Mouse (Mus musculus): ENCODE data around the gene Slc22a23. TPM values are rescaled to one million over a fixed set of nuclear protein-coding genes. Genes with fewer than 3 reads are reported as not detected.

The Slc22a23 gene
- total RNA-seq, 1 experiment, result 5.9 TPM

- Histone ChIP-seq H3K4me1 (ENCODE audit: control insufficient read depth in 2 of 2, insufficient read depth in 2 of 2, low read length in 2 of 2, poor library complexity in 1 of 2) (no peaks in the 10 kb centered on the region), H3K27ac (ENCODE audit: insufficient read depth, low read depth, low read length, poor library complexity, severe bottlenecking) (no peak overlapping the region), H3K9me3 (ENCODE audit: control insufficient read depth, insufficient read depth, low read depth, low read length) (no peaks in the 10 kb centered on the region), H3K36me3 (ENCODE audit: control insufficient read depth, insufficient read depth, low read length, poor library complexity, severe bottlenecking) (no peaks in the 10 kb centered on the region), H3K9ac (ENCODE audit: insufficient read depth, low read depth, low read length, poor library complexity, severe bottlenecking) (no peak overlapping the region), H3K4me3 (ENCODE audit: insufficient read depth in 1 of 2, low read depth in 1 of 2, low read length in 2 of 2, poor library complexity in 1 of 2, severe bottlenecking in 1 of 2) (no peak overlapping the region)
- in situ Hi-C loops (cut with MboI; ENCODE audit: low sequenced_read_pairs in 2 of 2, unreplicated experiment in 2 of 2), result no loop called here
- TF ChIP-seq ZC3H11A (IDR thresholded peaks at IDR 0.05; ENCODE audit: borderline replicate concordance, low read depth, low read length) (no peak), ZNF384 (IDR thresholded peaks at IDR 0.05; ENCODE audit: low read depth, low read length) (no peak), HCFC1 (IDR thresholded peaks at IDR 0.05; ENCODE audit: borderline replicate concordance, insufficient read depth, low read length) (no peak), CHD2 (IDR thresholded peaks at IDR 0.05; ENCODE audit: low read depth, low read length) (no peak), MAFK (IDR thresholded peaks at IDR 0.05; ENCODE audit: insufficient read depth, low read depth, low read length) (no peak)
- no peak for DNase-seq (ENCODE audit: low read depth, low spot score)
Observed at GRCm38 (mm10) chr13:34265022-34265565, 79.9 kb downstream of the Slc22a23 start.

GRCm38 (mm10) chr13:34264508-34264907 is 80.5 kb downstream of the Slc22a23 start:
- Histone ChIP-seq H3K4me1 (ENCODE audit: control insufficient read depth in 2 of 2, insufficient read depth in 2 of 2, low read length in 2 of 2, poor library complexity in 1 of 2) (no peaks in the 10 kb centered on the region), H3K9ac (ENCODE audit: insufficient read depth, low read depth, low read length, poor library complexity, severe bottlenecking) (no peak overlapping the region), H3K27ac (ENCODE audit: insufficient read depth, low read depth, low read length, poor library complexity, severe bottlenecking) (no peak overlapping the region), H3K9me3 (ENCODE audit: control insufficient read depth, insufficient read depth, low read depth, low read length) (no peaks in the 10 kb centered on the region), H3K4me3 (ENCODE audit: insufficient read depth in 1 of 2, low read depth in 1 of 2, low read length in 2 of 2, poor library complexity in 1 of 2, severe bottlenecking in 1 of 2) (no peak overlapping the region), H3K36me3 (ENCODE audit: control insufficient read depth, insufficient read depth, low read length, poor library complexity, severe bottlenecking) (no peaks in the 10 kb centered on the region)
- TF ChIP-seq ZNF384 (IDR thresholded peaks at IDR 0.05; ENCODE audit: low read depth, low read length) (no peak), CHD2 (IDR thresholded peaks at IDR 0.05; ENCODE audit: low read depth, low read length) (no peak), MAFK (IDR thresholded peaks at IDR 0.05; ENCODE audit: insufficient read depth, low read depth, low read length) (no peak), HCFC1 (IDR thresholded peaks at IDR 0.05; ENCODE audit: borderline replicate concordance, insufficient read depth, low read length) (no peak), ZC3H11A (IDR thresholded peaks at IDR 0.05; ENCODE audit: borderline replicate concordance, low read depth, low read length) (no peak)
- DNase-seq (ENCODE audit: low read depth, low spot score), result no peak
- in situ Hi-C loops (cut with MboI; ENCODE audit: low sequenced_read_pairs in 2 of 2, unreplicated experiment in 2 of 2), result no loop called here

GRCm38 (mm10) chr13:34258765-34259164 is 86.2 kb downstream of the Slc22a23 start:
- H3K4me3 ChIP-seq (ENCODE audit: insufficient read depth in 1 of 2, low read depth in 1 of 2, low read length in 2 of 2, poor library complexity in 1 of 2, severe bottlenecking in 1 of 2), result no peak overlapping the region
- no peaks in the 10 kb centered on the region for H3K9me3 ChIP-seq (ENCODE audit: control insufficient read depth, insufficient read depth, low read depth, low read length)
- TF ChIP-seq MAFK (IDR thresholded peaks at IDR 0.05; ENCODE audit: insufficient read depth, low read depth, low read length) (peak; percentile 71; the same call in 1 of the 2 replicates), ZNF384 (IDR thresholded peaks at IDR 0.05; ENCODE audit: low read depth, low read length) (no peak)
- peaks cover 0 to 3% of the 10 kb centered on the region in 2 experiments; a peak in 1 of 4 replicates for H3K4me1 ChIP-seq (ENCODE audit: control insufficient read depth in 2 of 2, insufficient read depth in 2 of 2, low read length in 2 of 2, poor library complexity in 1 of 2)
- in situ Hi-C loops (cut with MboI; ENCODE audit: low sequenced_read_pairs in 2 of 2, unreplicated experiment in 2 of 2), result no loop called here
- no peak for DNase-seq (ENCODE audit: low read depth, low spot score)
- H3K36me3 ChIP-seq (ENCODE audit: control insufficient read depth, insufficient read depth, low read length, poor library complexity, severe bottlenecking), result no peaks in the 10 kb centered on the region
- no peak overlapping the region for H3K27ac ChIP-seq (ENCODE audit: insufficient read depth, low read depth, low read length, poor library complexity, severe bottlenecking)
- no peak overlapping the region for H3K9ac ChIP-seq (ENCODE audit: insufficient read depth, low read depth, low read length, poor library complexity, severe bottlenecking)

- DNase-seq (ENCODE audit: low read depth, low spot score), result no peak
- no peaks in the 10 kb centered on the region for H3K36me3 ChIP-seq (ENCODE audit: control insufficient read depth, insufficient read depth, low read length, poor library complexity, severe bottlenecking)
- no peak overlapping the region for H3K9ac ChIP-seq (ENCODE audit: insufficient read depth, low read depth, low read length, poor library complexity, severe bottlenecking)
- no peak overlapping the region for H3K27ac ChIP-seq (ENCODE audit: insufficient read depth, low read depth, low read length, poor library complexity, severe bottlenecking)
- in situ Hi-C loops (cut with MboI; ENCODE audit: low sequenced_read_pairs in 2 of 2, unreplicated experiment in 2 of 2), result no loop called here
- no peak overlapping the region for H3K4me3 ChIP-seq (ENCODE audit: insufficient read depth in 1 of 2, low read depth in 1 of 2, low read length in 2 of 2, poor library complexity in 1 of 2, severe bottlenecking in 1 of 2)
- no peaks in the 10 kb centered on the region for H3K9me3 ChIP-seq (ENCODE audit: control insufficient read depth, insufficient read depth, low read depth, low read length)
- peaks cover 0 to 3% of the 10 kb centered on the region in 2 experiments; a peak in 1 of 4 replicates for H3K4me1 ChIP-seq (ENCODE audit: control insufficient read depth in 2 of 2, insufficient read depth in 2 of 2, low read length in 2 of 2, poor library complexity in 1 of 2)
- TF ChIP-seq ZNF384 (IDR thresholded peaks at IDR 0.05; ENCODE audit: low read depth, low read length) (no peak), MAFK (IDR thresholded peaks at IDR 0.05; ENCODE audit: insufficient read depth, low read depth, low read length) (no peak), ZC3H11A (IDR thresholded peaks at IDR 0.05; ENCODE audit: borderline replicate concordance, low read depth, low read length) (no peak), CHD2 (IDR thresholded peaks at IDR 0.05; ENCODE audit: low read depth, low read length) (no peak), HCFC1 (IDR thresholded peaks at IDR 0.05; ENCODE audit: borderline replicate concordance, insufficient read depth, low read length) (no peak)
Observed at GRCm38 (mm10) chr13:34257177-34257576, 87.8 kb downstream of the Slc22a23 start.

- TF ChIP-seq ZC3H11A (IDR thresholded peaks at IDR 0.05; ENCODE audit: borderline replicate concordance, low read depth, low read length) (no peak), HCFC1 (IDR thresholded peaks at IDR 0.05; ENCODE audit: borderline replicate concordance, insufficient read depth, low read length) (no peak), CHD2 (IDR thresholded peaks at IDR 0.05; ENCODE audit: low read depth, low read length) (no peak), ZNF384 (IDR thresholded peaks at IDR 0.05; ENCODE audit: low read depth, low read length) (no peak), MAFK (IDR thresholded peaks at IDR 0.05; ENCODE audit: insufficient read depth, low read depth, low read length) (no peak)
- DNase-seq (ENCODE audit: low read depth, low spot score), result no peak
- no peak overlapping the region for H3K9ac ChIP-seq (ENCODE audit: insufficient read depth, low read depth, low read length, poor library complexity, severe bottlenecking)
- no peaks in the 10 kb centered on the region for H3K36me3 ChIP-seq (ENCODE audit: control insufficient read depth, insufficient read depth, low read length, poor library complexity, severe bottlenecking)
- no peak overlapping the region for H3K27ac ChIP-seq (ENCODE audit: insufficient read depth, low read depth, low read length, poor library complexity, severe bottlenecking)
- in situ Hi-C loops (cut with MboI; ENCODE audit: low sequenced_read_pairs in 2 of 2, unreplicated experiment in 2 of 2), result no loop called here
- peaks cover 0 to 3% of the 10 kb centered on the region in 2 experiments; a peak in 1 of 4 replicates for H3K4me1 ChIP-seq (ENCODE audit: control insufficient read depth in 2 of 2, insufficient read depth in 2 of 2, low read length in 2 of 2, poor library complexity in 1 of 2)
- no peak overlapping the region for H3K4me3 ChIP-seq (ENCODE audit: insufficient read depth in 1 of 2, low read depth in 1 of 2, low read length in 2 of 2, poor library complexity in 1 of 2, severe bottlenecking in 1 of 2)
- no peaks in the 10 kb centered on the region for H3K9me3 ChIP-seq (ENCODE audit: control insufficient read depth, insufficient read depth, low read depth, low read length)
Observed at GRCm38 (mm10) chr13:34256676-34257075, 88.3 kb downstream of the Slc22a23 start.

All from ES-E14 (cell line).